Mouse (Mus musculus) yolk sac, embryonic 10.5 days (tissue): Measurements from ENCODE around the gene Rps4x.

ENCODE experiments used
- DNase-seq: peaks from one replicate; pipeline ENCODE4 v3.0.0-alpha.2; 2017; ENCODE audit warnings: low spot score

Gene Rps4x

GRCm38 (mm10) chrX:102188712-102189497 is at the start of gene Rps4x:
TSS of gene Rps4x (minus strand) at chrX:102189394.
- DNase-seq = peak; percentile 80

GRCm38 (mm10) chrX:102219126-102219525 is 29.9 kb upstream of the Rps4x start:
- peak; percentile 2 for DNase-seq

GRCm38 (mm10) chrX:102215356-102215755 is 26.2 kb upstream of the Rps4x start:
- peak; percentile 5 for DNase-seq

- no peak for DNase-seq
Observed at GRCm38 (mm10) chrX:102190840-102191239, 1.6 kb upstream of the Rps4x start.

GRCm38 (mm10) chrX:102189581-102189980 is 387 bp upstream of the Rps4x start:
- no peak for DNase-seq

- DNase-seq = no peak
Observed at GRCm38 (mm10) chrX:102187023-102187699, 2.0 kb downstream of the Rps4x start.

GRCm38 (mm10) chrX:102182575-102182974 is 6.6 kb downstream of the Rps4x start:
- DNase-seq = no peak

- no peak for DNase-seq
Observed at GRCm38 (mm10) chrX:102175538-102176287, 13.5 kb downstream of the Rps4x start.

- no peak for DNase-seq
Observed at GRCm38 (mm10) chrX:102170900-102171299, 18.3 kb downstream of the Rps4x start.

- no peak for DNase-seq
Observed at GRCm38 (mm10) chrX:102170135-102170534, 19.1 kb downstream of the Rps4x start.

- DNase-seq = no peak
Observed at GRCm38 (mm10) chrX:102169724-102170123, 19.5 kb downstream of the Rps4x start.

- DNase-seq = no peak
Observed at GRCm38 (mm10) chrX:102166986-102167385, 22.2 kb downstream of the Rps4x start.

- no peak for DNase-seq
Observed at GRCm38 (mm10) chrX:102166521-102166920, 22.7 kb downstream of the Rps4x start.

- DNase-seq = no peak
Observed at GRCm38 (mm10) chrX:102163529-102163928, 25.7 kb downstream of the Rps4x start.

- DNase-seq = no peak
Observed at GRCm38 (mm10) chrX:102163096-102163495, 26.1 kb downstream of the Rps4x start.

- no peak for DNase-seq
Observed at GRCm38 (mm10) chrX:102160528-102160927, 28.7 kb downstream of the Rps4x start.

GRCm38 (mm10) chrX:102159778-102160177 is 29.4 kb downstream of the Rps4x start:
- DNase-seq = peak; percentile 36

GRCm38 (mm10) chrX:102157423-102157791 is 31.8 kb downstream of the Rps4x start:
- DNase-seq = no peak

GRCm38 (mm10) chrX:102156618-102157422 is 32.4 kb downstream of the Rps4x start, which contains the start of gene Ercc6l:
TSS of gene Ercc6l (minus strand) at chrX:102157091.
- DNase-seq = peak; percentile 90

- DNase-seq = no peak
Observed at GRCm38 (mm10) chrX:102141157-102141556, 48.0 kb downstream of the Rps4x start.
